Mouse (Mus musculus): ENCODE results near the gene Ehbp1.

Ehbp1 gene

DNA sequence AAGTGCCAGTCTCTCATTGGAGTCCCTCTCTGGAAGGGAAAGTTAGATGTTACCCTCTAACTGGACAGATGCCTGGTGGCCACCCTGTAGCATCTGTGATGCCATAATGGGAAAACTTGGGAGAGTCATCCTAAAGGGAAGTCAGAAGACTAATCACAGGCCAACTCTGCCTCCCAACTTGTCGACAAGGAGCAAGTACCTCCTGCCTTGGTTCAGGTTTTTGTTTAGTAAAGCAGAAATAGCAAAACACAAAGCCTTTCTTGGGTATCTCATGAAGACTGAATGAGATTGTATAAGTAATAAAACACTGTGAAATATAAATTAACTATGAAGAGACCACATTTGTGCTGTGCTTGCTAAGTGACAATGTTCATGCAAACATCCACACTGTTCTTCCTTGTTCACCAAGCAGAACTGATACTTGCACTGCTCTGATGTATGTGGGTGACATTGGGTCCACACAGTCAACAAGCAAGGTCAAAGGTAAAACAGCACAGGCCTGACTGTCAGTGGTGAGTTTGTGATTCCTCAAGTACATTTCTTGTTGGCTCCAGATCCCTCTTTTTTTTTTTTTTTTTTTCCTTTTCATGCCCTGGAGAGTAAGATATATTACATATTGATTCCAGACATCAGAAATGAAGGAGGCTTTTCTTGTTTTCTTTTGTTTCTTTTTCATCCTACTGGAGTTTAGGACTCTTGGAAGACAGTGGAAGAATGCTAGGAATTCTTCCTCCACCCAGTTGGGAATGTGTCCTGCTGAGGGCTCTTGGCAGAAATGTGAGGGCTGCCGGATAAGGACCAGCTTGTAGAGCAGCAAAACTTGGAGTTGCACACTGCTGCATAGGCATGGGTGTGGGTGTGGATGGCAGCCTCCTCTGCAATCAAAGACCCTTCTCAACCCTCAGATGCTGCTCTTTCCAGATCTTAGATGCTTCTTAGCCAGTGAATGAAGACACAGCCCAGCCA is at the start of gene Ehbp1:
Gene Ehbp1, minus strand, starts transcription at position 51 of the 966 bp plus-strand sequence.
- DNase-seq (ENCODE audit: low read depth, low spot score), result no peak

DNA sequence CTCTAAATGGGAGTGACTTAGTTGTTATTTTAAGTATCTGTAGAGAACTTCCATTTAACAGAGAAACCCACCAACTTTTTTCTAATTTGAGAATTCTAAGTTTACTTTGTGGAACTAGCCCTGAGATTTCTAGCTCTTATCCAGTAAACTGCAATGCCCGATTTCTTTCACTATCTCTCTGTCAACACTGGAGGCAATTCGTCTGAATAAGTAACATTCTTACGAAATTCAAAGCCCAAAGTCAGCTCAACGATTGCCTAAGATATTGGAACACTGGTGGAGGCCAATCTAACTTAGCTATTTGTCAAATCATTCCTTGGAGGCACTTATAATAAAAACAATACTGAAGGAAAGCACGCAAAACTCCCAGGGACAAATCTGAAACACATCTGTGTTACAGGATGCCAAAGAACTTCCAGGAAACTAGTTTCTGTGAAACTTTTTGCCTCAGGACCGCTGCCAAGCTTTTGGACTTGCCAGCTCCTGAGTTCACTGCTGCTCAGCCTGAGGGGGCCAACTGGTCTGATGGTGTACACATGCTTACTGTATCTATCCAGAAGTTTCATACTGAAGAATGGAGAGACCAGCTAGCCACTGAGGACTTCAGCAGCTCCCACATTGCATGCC is 45.5 kb upstream of the Ehbp1 start:
- no peak for DNase-seq (ENCODE audit: low read depth, low spot score)

DNA sequence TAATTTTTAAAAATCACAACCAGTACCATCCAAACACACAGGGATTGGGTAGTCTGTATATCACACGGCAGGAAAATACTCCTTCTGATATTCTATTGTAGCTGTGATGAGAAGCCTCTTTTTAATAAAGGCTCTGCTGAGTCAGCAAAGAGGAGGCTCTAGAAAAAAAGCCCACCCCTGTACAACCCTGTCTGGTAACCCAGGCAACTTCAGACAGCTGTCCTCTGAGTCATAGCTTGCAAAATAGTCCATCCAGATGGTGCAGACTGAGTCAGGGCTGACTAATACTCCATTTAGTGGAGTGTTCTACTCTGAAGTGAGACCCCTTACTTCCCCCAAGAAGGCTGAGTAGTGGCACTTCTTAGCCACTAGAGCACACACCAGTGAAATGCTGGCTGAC is 41.4 kb upstream of the Ehbp1 start:
- peak; percentile 50 for DNase-seq (ENCODE audit: low read depth, low spot score)

DNA sequence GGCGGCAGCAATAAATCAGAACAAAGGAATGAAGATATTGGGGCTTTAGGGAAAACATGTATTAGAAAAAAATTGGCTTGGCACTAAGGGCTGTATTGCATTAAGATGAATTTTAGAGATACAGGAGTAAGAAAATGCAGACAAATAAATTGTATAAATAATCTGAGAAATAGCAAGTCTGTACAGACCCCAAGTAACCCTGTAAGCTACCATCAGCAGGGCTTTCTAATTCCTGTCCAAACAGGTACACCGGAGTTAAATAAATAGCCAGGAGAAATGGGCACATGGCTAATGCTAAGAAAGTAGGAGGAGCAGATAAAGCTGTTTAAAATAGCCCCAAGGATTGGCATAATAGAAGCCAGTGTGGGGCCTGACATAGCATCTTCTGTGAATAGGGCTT is 32.7 kb upstream of the Ehbp1 start:
- no peak for DNase-seq (ENCODE audit: low read depth, low spot score)

DNA sequence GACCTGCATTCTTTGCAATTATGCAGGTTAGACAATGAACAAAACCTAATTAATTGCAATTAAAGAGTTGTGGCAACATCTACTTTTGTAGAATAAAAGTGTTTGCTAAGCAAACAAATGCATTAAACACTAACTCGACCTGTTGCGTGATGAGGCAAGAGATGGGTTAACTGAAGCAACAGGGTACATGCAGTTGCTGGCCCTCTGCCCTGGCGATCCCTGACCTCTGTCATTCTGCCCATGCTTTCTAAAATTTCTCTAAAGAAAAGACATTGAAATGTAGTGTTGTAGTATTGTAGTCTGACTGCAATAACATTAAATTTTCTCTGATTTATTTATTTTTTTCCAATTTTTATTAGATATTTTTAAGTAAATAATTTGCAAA is 31.2 kb upstream of the Ehbp1 start:
- DNase-seq (ENCODE audit: low read depth, low spot score), result no peak

DNA sequence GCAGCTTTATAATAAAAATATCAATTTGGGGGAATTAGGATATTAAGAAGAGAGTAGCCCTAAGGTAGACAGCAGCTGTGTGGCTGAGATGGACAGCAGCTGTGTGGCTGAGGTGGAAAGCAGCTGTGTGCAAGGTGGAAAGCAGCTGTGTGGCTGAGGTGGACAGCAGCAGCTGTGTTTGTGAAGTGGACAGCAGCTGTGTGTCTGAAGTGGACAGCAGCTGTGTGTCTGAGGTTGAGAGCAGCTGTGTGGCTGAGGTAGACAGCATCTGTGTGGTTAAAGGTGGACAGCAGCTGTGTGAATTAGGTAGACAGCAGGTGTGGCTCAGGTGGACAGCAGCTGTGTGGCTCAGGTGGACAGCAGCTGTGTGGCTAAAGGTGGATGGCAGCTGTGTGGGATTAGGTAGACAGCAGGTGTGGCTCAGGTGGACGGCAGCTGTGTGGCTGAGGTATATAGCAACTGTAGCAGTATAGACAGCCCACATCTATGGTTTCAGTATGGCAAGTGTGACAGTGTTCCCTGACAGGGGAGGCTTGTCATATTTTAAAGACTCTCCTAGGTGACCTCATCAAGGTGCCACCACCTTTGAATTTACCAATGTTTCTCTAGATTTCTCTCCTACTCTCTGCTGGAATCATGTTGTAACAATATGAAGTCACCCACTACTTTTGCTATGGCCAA is 30.7 kb upstream of the Ehbp1 start:
- no peak for DNase-seq (ENCODE audit: low read depth, low spot score)

DNA sequence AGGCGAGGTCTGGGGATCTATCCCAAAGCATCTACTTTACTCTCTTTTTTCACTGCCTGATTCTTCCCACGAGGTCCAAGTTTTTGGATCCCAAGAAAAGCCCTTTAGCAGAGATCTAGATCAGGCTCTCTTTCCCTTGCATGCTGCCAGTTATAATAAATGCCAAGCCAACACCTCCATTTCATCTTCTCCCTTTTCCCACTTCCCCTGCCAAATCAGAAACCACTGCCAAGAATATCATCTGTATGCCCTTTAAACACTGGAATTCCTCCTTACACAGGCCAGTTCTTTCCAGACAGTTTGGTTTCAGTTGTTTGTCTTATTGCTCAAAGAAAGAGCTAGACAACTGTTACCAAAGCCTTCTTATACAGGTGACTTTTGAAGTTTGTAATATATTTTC is 27.7 kb upstream of the Ehbp1 start:
- DNase-seq (ENCODE audit: low read depth, low spot score), result peak; percentile 38

DNA sequence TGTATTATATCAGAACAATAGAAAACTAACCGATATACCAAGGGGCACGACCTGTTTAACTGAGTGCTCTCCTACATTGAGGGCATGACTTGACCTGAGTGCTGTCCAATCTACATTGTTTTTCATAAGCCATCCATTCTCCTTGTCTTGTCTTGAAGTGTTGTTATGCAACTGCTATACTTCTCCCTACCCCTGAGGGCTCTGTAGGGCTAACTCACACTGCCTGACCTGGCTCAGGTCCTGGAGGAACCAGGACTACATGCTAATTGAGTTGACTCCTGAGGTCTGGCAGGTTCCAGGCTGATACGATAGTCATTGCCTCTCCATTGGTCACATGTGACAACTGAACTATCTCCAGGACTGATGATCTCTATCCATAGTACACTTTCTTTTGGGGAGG is 26.5 kb upstream of the Ehbp1 start:
- DNase-seq (ENCODE audit: low read depth, low spot score), result no peak

DNA sequence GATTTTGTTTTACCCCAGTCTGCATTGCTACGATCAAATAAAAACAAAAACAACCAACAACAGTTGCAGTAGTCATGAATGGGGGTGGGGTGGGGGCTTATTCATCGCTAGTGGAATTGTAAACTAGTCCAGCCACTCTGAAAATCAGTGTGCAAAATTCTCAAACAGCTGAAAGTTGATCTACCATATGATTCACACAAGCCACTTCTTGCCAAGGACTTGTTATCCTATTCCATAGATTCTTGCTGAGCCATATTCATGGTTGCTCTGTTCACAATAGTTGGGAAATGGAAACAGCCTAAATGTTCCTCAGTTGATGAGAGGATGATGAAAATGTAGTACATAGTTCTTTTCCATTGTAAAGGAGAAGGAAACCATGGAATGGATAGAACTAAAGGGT is 24.4 kb upstream of the Ehbp1 start:
- DNase-seq (ENCODE audit: low read depth, low spot score), result no peak

DNA sequence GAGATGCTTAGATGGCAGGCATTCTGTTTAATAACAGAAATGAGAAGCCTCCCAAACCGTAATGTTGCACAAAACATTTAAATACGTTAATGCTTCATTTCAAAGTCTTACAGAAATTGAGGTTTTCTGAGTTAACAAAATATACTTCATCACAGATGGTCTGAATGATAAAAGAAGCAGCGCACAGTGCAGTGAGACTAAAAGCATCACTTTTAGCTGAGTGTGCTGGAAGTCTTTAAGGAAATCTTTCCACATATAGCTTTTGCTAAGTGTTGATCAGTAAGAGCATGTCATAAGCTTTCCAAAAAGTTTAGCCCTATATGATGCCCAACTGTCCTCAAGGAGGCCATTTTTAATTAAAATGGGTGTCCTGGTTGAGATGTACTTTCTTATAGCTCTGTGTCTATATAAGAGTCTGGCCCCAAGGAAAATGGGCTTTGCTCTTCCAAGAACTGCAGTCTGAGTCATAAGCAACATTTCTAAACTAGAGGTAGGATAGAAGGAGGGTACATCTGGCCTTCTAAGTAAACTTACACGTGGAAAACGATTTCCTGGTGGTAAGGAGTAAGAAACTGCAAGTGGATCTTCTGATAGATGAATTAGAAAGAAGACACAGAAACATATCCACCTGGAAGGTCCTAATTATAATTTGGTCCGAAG is 12.0 kb upstream of the Ehbp1 start:
- DNase-seq (ENCODE audit: low read depth, low spot score), result peak; percentile 50

DNA sequence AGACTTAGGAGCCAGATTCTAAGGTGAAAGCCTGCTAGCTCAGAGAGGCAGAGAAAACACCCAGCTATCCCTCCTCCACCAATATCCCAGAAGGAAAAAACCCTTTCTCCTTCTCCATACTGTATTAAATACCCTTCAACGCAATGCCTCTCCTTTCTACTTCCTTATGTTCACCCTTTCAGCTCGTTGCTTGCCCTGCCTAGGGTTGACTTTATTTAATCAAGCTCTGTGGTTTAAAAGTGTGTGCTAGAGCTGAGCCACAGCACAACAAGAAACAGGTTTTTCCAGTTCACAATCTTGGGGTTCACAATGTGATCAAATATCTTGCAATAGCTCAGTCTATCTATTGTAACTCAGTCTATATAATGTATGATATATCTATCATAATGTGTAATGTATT is 7.9 kb upstream of the Ehbp1 start:
- no peak for DNase-seq (ENCODE audit: low read depth, low spot score)

DNA sequence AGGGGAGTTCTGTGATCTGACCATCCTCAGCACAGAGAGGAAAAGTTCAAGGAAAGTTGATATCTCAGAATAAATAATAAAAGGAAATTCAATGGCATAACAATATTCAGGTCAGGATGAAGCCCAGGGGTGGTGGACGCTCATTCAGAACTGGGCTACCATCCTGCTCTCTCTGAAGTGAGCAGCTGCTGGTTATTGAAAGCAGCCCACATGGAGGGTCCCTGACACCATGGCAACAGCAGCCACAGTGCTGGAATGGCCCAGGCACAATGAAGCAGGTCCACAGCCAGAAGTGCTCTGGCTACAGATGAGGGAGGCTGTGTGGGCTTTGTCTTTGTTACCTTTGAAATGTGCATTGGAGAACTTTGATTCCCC is 6.4 kb upstream of the Ehbp1 start:
- no peak for DNase-seq (ENCODE audit: low read depth, low spot score)

DNA sequence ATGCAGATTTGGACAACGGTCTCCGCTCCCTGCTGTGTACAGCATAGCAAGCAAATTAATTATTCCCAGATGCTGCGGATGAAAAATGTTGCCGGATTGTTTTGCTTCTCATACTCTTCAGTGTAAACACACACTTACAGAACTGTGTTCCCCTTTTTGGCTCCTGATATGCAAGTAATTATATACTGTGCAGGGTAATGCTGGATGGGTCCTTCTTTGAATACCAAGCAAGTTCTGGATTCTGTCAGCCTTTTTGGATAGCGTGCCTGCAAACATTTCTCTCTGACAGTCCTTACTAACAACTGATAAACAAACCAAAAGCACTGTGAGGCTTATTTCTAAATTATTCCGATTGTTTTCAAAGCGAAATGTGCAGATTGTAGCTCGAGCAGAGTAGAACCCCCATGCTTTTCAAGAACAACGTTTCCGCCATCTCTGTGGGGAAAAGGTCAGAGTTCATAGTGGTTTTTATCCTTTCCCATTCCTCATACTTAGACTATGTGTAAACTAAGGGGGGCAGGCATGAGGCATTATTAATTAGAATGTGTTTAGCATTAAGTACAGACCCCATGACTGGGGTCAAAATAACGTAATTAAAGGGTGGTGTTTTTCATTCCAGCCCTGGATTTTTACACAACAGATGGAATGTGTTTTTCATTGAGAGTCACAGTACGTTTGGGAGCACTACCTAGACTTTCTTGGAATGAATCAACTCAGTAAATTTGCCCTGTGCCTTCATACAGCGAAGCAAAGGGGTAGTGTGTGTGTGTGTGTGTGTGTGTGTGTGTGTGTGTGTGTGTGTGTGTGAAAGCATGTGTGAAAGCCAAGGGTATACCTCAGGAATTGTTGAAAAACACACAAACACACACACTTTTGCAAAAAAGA is 5.8 kb upstream of the Ehbp1 start:
- peak; percentile 37 for DNase-seq (ENCODE audit: low read depth, low spot score)

DNA sequence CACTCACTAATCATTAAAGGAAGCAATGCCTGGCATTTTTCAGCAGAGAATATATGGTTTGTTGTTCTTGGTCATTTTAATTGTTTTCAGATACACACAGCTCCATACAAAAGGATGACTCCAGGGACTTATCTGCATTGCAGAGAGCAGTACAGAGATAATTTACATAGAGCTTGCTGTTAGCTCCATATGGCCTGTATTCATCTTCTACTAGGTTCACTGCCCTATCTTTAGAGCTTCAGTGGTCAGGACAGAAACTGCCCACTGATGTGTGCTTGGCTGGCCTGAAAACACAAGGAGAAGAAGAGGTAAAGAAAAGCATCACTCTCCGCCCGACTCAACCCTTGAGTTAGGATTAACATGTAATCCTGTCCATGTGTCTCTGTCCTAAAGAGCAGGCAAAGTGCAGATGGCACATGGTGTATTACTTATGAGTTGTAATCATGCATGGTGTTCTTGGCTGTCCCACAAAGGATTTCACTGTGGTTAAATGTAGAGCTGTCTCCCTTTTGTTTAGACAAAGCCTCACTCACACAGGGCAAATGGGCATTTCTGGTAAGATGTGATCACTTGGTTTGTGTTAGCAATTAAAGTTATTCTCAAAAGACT is 14.7 kb downstream of the Ehbp1 start:
- no peak for DNase-seq (ENCODE audit: low read depth, low spot score)

DNA sequence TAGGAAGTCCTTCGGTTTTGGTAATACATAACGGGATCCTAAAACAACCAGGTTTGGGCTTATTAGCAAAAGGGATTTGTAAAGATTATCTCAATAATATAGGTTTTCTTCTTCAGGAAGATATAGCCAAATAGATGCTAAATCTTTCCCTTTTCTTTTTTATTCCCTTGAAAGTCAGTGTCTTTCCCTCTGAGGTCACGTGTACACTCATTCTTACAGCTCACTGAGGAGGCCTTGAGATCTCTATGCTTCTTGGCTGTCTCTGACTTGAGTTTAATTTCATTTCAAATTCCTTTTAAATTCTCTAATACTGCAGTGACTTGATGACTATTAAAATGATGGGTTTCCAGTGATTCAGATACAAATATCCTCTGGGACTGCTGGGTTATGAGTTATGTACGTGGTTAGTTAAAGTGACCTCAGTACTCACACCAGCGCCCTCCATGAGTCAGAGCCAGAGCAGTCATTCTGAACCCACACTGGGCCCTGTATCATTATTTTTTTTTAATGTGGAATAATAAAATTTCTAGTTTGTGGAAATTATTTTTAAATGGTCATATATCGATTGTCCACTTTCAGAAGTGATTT is 24.2 kb downstream of the Ehbp1 start:
- DNase-seq (ENCODE audit: low read depth, low spot score), result no peak

DNA sequence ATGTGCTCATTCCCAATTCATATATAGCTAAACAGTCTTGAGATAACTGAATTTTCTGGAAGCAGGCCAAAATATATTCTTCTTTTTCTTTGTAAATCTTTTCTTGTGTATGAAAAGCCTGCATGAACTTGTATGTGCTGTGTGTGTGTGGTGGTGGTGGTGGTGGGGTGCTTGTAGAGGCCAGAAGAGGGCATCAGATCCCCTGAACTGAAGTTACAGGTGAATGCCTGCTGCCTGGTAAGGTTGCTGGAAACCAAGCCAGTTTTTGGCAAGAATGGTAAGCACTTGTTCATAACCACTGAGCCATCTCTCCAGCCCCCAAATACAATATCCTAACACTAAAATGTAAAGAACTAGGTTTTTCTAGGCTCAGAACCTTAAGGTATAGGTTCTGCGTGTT is 26.3 kb downstream of the Ehbp1 start:
- DNase-seq (ENCODE audit: low read depth, low spot score), result no peak

DNA sequence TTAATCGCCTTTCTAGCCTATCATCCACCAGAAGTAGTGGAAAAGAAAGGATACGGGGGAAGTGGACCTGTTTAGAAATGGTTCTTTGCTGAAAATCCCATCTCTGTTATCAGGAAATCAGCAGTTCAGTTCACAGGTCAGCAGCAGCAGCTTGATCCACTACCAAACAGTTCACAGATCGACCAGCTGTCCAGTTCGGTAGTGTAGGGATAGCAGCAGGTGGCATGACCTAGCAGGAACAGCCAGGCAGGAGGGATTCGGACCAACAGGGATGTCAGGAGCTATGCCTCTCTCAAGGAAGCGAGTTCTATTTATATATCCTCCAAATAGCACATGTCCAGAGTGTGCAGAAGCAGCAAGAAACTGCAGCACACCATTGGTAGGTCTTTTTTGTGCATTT is 40.9 kb downstream of the Ehbp1 start:
- no peak for DNase-seq (ENCODE audit: low read depth, low spot score)

DNA sequence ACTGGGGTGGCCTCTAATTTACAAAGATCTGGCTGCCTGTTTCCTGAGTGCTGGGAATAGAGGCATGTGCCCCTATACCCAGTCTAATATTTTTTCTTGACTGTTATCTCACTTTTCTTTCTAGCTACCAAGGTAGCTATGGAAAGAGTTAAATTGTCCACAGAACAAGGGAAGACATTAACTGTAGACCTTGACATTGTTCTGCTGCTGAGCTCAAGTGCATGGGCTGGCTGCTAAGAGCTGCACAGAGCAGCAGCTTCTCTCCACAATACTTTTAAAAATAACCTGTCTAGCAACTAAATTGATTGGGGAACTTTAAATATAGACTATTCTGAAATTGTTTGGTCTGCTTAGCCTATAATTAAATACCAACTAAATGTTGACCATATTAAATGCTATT is 52.9 kb downstream of the Ehbp1 start:
- DNase-seq (ENCODE audit: low read depth, low spot score), result no peak

DNA sequence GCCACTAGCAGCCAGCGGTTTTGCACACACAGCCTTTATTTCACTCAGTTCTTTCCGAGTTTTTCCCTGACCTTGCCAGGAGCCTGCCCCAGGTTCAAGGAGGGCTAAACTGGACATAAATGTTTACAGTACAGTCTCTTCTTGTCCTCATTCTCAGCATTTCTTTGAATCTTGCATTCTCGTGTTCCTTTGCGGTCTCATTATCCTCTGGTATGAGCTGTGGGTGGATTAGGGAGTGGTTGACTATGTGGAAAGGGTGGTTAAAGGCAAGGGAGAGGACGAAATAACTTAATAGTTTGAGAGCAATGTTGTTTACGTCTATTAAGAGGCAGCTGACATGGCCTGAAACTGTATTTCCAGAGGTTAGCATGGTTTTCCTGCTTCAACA is 54.6 kb downstream of the Ehbp1 start:
- peak; percentile 16 for DNase-seq (ENCODE audit: low read depth, low spot score)

DNA sequence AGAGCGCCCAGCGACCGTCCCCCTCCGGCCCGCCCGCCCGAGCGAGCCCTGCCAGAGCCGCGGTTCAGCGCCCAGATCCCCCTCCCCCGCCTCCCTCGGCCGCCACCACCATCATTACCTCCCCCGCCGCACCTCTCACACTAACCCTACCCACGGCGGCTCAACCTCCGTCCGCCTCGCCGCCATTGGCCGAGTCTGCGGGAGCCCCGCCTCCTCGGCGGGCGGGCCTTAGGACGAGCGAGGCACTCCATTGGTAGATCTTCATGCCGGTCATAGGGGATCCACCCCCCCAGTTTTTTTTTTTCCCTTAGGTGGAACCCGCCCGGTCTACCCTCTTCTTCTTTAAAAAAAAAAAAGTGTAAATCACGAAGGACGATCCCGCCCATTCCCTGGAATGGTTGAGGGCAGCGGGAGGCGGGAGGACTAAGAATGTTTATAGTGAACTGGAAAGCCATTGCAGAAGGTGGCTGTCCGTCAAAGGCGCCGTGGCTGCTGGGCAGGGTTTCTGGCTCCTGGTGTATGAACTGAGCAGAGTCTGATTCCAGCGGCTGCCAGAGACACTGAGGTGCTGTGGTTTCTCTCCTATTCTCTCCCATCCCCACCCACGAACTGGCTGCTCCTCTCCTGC is 55.1 kb downstream of the Ehbp1 start:
- peak; percentile 99 for DNase-seq (ENCODE audit: low read depth, low spot score)

Measured in brain, adult 2 months (tissue).